In the genomic region with DNA sequence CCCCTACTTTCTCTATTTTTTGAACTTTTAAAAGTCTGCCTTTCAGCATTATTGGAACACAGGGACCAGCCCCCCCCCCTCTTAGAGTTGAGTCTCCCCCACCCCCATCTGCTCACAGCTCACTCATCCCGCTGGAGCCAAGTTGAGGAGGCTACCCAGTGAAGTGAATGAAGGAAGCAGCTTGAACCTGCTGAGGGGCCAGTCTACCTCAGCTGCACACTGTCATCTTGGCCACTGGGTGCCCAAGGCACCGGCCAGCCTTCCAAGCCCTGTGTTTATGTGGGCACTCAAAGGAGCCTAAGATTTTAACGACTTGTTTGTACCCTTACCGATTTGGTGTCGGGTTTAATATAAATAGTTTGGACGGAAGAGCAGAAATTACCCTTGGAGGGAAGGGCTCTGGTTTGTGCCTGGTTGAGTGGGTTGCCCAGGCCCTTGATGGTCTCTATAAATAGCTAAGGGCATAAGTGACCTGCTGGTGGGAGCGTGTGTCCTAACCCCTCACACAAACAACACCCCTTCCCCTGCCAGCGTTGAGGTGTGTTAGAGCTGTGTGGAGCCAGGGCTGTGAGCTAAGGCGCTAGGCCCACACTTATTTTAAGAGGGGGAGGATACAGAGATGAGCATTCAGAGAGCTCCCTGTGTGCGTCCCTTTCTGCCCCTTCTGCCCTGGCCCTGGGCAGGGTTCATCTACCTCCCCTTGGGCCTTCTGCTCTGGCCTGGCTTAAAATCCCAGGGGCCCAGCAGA, we compare ENCODE assay signal across 10 mouse cellular contexts. TPM values are rescaled to one million over a fixed set of nuclear protein-coding genes. Genes with fewer than 3 reads are reported as not detected.
A peak's percentile ranks its signal among the peaks of the same experiment; 100 is the strongest.
DNase-seq lines count a peak whose midpoint lies in the region; ATAC-seq and TF ChIP-seq lines count a peak whose summit lies in the region.
"Had no signal": no experiment of that assay in that cellular context is flagged by ENCODE, and none has a peak within 500 bp of the region (broad histone marks: within the 10 kb centered on the region; RNA-seq: fewer than 3 reads in every experiment).

No protein-coding gene starts in this region.

- intact Hi-C loops in gastrocnemius, adult 2 months (cut with DNase I), result loop anchor here (5.0 kb wide), 2 partner anchors 66 to 251 kb away; no protein-coding TSS in a partner anchor

- no peak for TF ChIP-seq POLR2A in small intestine, adult 2 months (IDR thresholded peaks at IDR 0.05; ENCODE audit: low read depth, low read length)

- 32% methylated on average over 10 of the region's 10 CpGs for WGBS in lung, embryonic 16.5 days
- 20% methylated on average over 10 of the region's 10 CpGs for WGBS in limb, embryonic 11.5 days
- 20% methylated on average over 10 of the region's 10 CpGs for WGBS in small intestine, adult 2 months

- H3K27me3 ChIP-seq in lung, embryonic 16.5 days (ENCODE audit: control insufficient read depth, insufficient read depth, low read depth, low read length), result no peaks in the 10 kb centered on the region
- H3K27me3 ChIP-seq in limb, embryonic 11.5 days (ENCODE audit: control insufficient read depth, insufficient read depth, low read length), result no peaks in the 10 kb centered on the region
- no peaks in the 10 kb centered on the region for H3K27me3 ChIP-seq in small intestine, adult 2 months (ENCODE audit: control insufficient read depth, insufficient read depth, low read length)

- H3K9me3 ChIP-seq in lung, embryonic 16.5 days (ENCODE audit: control insufficient read depth, low read length), result no peaks in the 10 kb centered on the region
- no peaks in the 10 kb centered on the region for H3K9me3 ChIP-seq in limb, embryonic 11.5 days (ENCODE audit: control insufficient read depth, low read length)

- H3K4me2 ChIP-seq in lung, embryonic 16.5 days (ENCODE audit: low read depth, low read length), result peak overlapping the region; percentile 43
- peak overlapping the region; percentile 30 for H3K4me2 ChIP-seq in limb, embryonic 11.5 days (ENCODE audit: low read depth, severe bottlenecking)

- peak; percentile 28 for TF ChIP-seq CTCF in gastrocnemius, adult 2 months (IDR thresholded peaks at IDR 0.05)
- TF ChIP-seq CTCF in small intestine, adult 2 months (IDR thresholded peaks at IDR 0.05; ENCODE audit: extremely low read depth, insufficient read length, insufficient replicate concordance, low read depth, low read length), result no peak

- peak; percentile 50 for DNase-seq in gastrocnemius, adult 2 months
- no peak for DNase-seq in gastrocnemius, adult 8-10 months (ENCODE audit: low spot score in 2 of 2)
- no peak for DNase-seq in lung, postnatal 36 days
- DNase-seq in limb, embryonic 11.5 days (ENCODE audit: low spot score), result peak; percentile 20
- no peak for DNase-seq in right cerebral cortex, postnatal 4 days
- DNase-seq: kidney, adult 2 months; liver had no signal

- peaks cover 5% of the 10 kb centered on the region for H3K36me3 ChIP-seq in lung, embryonic 16.5 days (ENCODE audit: control insufficient read depth, insufficient read depth, low read length)
- H3K36me3 ChIP-seq in limb, embryonic 11.5 days (ENCODE audit: control insufficient read depth, insufficient read depth, low read length), result peaks cover 3% of the 10 kb centered on the region; the same call in 1 of the 2 replicates
- peaks cover 30% of the 10 kb centered on the region for H3K36me3 ChIP-seq in small intestine, adult 2 months (ENCODE audit: control insufficient read depth, insufficient read depth, low read length)

- ATAC-seq in lung, embryonic 16.5 days (ENCODE audit: low read depth), result no peak
- ATAC-seq in limb, embryonic 11.5 days (ENCODE audit: insufficient number of reproducible peaks, low FRiP score, low TSS enrichment, low read depth), result no peak
- ATAC-seq in CD4-positive, CD25-positive, alpha-beta regulatory T cell, adult 4 months, result no peak

- H3K4me3 ChIP-seq in gastrocnemius, adult 2 months, result peak overlapping the region; percentile 28; the same call in 1 of the 2 replicates
- peak overlapping the region; percentile 13; the same call in 1 of the 2 replicates for H3K4me3 ChIP-seq in lung, embryonic 16.5 days (ENCODE audit: low read length)
- H3K4me3 ChIP-seq in limb, embryonic 11.5 days (ENCODE audit: low read depth, low read length), result peak overlapping the region; percentile 16
- H3K4me3 ChIP-seq in small intestine, adult 2 months (ENCODE audit: low read depth, low read length), result peak overlapping the region; percentile 40

- H3K27ac ChIP-seq in gastrocnemius, adult 2 months, result peak overlapping the region; percentile 88
- H3K27ac ChIP-seq in lung, embryonic 16.5 days (ENCODE audit: low read length), result peak overlapping the region; percentile 41; the same call in 1 of the 2 replicates
- no peak overlapping the region for H3K27ac ChIP-seq in limb, embryonic 11.5 days (replicated peaks; ENCODE audit: low read depth, low read length)
- H3K27ac ChIP-seq in small intestine, adult 2 months (ENCODE audit: insufficient read depth, low read depth, low read length), result no peak overlapping the region

- peaks cover 72% of the 10 kb centered on the region for H3K4me1 ChIP-seq in lung, embryonic 16.5 days (replicated peaks; ENCODE audit: control insufficient read depth, insufficient read depth, low read length)
- peaks cover 61% of the 10 kb centered on the region for H3K4me1 ChIP-seq in limb, embryonic 11.5 days (ENCODE audit: control insufficient read depth, insufficient read depth, low read length)
- peaks cover 25% of the 10 kb centered on the region for H3K4me1 ChIP-seq in small intestine, adult 2 months (ENCODE audit: control insufficient read depth, insufficient read depth, insufficient read length, low read length)

- peak overlapping the region; percentile 53 for H3K9ac ChIP-seq in lung, embryonic 16.5 days (ENCODE audit: low read length)
- H3K9ac ChIP-seq in limb, embryonic 11.5 days (ENCODE audit: low read length), result no peak overlapping the region

RNA-seq across cellular contexts. Expression of a gene that starts 6.4 kb away (rescaled TPM):
- 1 to 10 TPM; 8.5 to 9.3 TPM for total RNA-seq in gastrocnemius, adult 2 months (2021)
- total RNA-seq in gastrocnemius, adult 8-10 months (2022), result 10 to 100 TPM in 2 of 4 experiments, 1 to 10 TPM in 2; 7.4 to 13.8 (median 10.0) TPM
- 7.8 and 8.5 TPM in 2 replicates for polyA plus RNA-seq in lung, embryonic 16.5 days (2015; fragmentation: Nextera tagmentation; extraction: Ambion mirVana)
- 15.4 and 15.8 TPM in 2 replicates for polyA plus RNA-seq in limb, embryonic 11.5 days (2014; fragmentation: Nextera tagmentation; extraction: Ambion mirVana)
- polyA plus RNA-seq in small intestine, adult 2 months (2012; rRNA removed), result 12.0 and 48.5 TPM in 2 replicates
- 10 to 100 TPM in 1 of 2 experiments, 1 to 10 TPM in 1; 4.4 to 10.5 TPM for polyA plus RNA-seq in CD4-positive, CD25-positive, alpha-beta regulatory T cell, adult 4 months (2017; shearing (Covaris generic))

Comparison
In these comparisons a context has a peak if more than half of its experiments do, and no peak if none do; other contexts are left out.
1. DNase-seq: peak in gastrocnemius, adult 2 months (single experiment) and limb, embryonic 11.5 days (single experiment); none in gastrocnemius, adult 8-10 months (0 of 2), lung, postnatal 36 days (single experiment) and right cerebral cortex, postnatal 4 days (single experiment).
2. H3K27ac ChIP-seq: peak in gastrocnemius, adult 2 months (single experiment) and lung, embryonic 16.5 days (single experiment); none in limb, embryonic 11.5 days (single experiment) and small intestine, adult 2 months (single experiment).
3. Peak in every context shown above with its lines, with median percentiles within 50 percentile points of each other: H3K4me3 ChIP-seq.